Mouse (Mus musculus) kidney, postnatal 10 days (tissue): ENCODE measurements around the gene Gm8332.
"Not testable (repeated sequence)": the region's sequence is repeated elsewhere in the genome, so short reads cannot be mapped to it uniquely, and the experiment has no call there.

Experiments
- DNase-seq: peaks from one replicate; pipeline ENCODE4 v3.0.0; 2021; ENCODE audit warnings: mixed read lengths

The Gm8332 gene

DNA sequence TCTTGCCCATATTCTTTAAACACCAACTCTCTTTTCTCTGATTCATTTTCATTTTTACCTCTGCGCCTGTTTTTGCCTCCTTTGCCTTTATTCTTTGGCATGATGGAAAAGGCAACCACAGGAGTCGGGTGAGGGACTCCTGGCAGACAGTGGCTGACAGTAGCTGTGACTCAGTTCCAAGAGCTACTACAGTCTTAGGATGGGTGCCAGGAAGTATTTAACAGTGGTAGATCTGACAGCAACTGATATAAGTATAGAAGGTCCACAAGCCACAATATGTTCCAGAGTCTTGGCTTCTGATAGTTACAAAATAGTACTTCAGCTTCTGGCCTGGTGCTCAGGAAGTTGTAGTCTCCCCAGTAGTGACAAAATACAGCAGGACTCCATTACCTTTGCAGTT lies at the start of gene Gm8332:
Gene Gm8332 (minus strand): TSS at position 101 of the 400 bp plus-strand sequence.
- DNase-seq, result not testable (repeated sequence)

DNA sequence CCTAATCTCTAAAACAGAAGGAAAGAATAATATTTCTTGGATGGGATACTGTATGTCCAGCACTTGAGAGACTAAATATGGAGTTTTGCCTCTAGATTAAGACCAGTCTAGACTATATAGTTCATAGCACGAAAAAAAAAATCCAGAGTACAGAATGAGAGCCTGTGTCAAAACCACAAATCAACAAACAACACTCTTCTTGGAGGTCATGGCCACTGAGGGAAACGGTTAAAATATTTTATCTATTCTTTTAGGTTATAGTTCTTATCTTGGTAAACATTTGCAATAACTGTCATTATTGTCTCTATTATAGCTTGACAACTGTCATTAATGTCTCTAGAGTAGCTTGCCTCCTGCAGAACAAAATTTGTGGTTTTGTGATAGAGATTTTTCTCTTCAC lies 47.3 kb upstream of the Gm8332 start:
- not testable (repeated sequence) for DNase-seq

DNA sequence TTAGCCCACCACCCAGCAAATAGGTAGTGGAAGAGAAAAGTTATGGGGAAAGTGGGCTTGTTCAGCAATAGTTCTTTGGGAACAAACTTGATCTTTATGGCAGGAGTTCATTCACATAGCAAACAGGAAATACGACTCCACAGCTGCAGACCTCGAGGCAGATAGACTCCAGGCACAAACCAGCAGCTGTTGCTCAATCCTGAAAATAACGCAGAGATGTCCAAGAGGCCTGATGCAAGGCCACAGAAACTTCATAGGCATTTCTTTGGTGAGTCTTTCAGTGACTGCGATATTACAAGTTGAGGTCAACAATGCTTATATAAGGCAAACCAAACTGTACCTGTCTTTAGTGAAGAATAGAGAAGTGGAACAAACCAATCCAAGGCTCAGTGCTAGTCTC lies 43.2 kb upstream of the Gm8332 start:
- DNase-seq, result not testable (repeated sequence)

- DNase-seq, result not testable (repeated sequence)
Measured at GRCm38 (mm10) chr12:88285224-88285623, 35.3 kb upstream of the Gm8332 start.

DNA sequence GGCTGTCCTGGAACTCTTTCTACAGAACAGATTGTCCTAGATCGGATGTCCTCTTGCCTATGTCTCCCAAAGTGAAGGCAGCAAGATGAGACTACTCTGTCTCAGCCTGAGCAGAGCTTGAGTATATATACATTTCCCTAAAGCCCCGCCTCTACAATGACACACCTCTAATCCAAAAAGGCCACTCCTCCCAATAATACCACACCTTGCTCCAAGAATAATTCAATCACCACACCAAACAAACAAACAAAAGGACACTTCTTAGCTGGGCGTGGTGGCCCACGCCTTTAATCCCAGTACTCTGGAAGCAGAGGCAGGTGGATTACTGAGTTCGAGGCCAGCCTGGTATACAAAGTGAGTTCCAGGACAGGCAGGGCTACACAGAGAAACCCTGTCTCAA lies 24.5 kb upstream of the Gm8332 start, which contains the start of gene Gm5662:
Gene Gm5662 (minus strand): TSS at position 101 of the 400 bp plus-strand sequence.
- not testable (repeated sequence) for DNase-seq

DNA sequence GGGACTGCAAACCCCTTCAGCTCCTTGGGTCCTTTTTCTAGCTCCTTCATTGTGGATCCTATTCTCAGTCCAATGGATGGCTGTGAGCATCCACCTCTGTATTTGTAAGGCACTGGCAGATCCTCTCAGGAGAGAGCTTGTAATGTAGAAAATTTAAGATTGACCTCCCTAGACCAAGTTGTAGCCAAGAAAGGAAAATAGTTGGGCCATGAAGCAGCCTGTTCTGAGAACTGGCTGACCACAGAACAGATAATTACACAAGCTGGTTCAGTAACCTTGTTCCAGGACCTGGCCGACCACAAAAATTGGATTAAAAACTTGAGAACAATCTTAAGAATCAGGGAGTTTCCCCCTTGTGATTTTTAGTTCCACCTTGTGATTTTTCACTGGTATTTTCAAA lies 7.3 kb upstream of the Gm8332 start:
- no peak for DNase-seq

DNA sequence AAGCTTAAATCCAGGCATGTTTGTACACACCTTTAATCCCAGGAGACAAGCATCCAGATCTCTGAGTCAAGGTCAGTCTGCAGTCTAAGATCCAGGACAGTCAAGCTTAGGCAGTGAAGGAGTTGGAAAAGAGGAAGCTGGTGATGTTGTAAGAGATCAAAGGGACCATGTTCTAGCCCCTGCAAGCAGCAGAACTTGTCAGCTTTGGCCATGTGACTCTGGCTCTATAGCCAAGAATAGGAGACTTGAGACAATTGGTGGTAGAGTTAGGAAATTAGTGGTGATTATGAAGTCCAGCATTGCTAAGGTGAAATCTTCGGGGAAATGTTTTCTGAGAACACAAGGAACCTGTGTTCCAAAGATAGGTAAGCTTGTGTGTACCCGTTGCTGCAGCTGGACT lies 6.0 kb upstream of the Gm8332 start:
- not testable (repeated sequence) for DNase-seq

DNA sequence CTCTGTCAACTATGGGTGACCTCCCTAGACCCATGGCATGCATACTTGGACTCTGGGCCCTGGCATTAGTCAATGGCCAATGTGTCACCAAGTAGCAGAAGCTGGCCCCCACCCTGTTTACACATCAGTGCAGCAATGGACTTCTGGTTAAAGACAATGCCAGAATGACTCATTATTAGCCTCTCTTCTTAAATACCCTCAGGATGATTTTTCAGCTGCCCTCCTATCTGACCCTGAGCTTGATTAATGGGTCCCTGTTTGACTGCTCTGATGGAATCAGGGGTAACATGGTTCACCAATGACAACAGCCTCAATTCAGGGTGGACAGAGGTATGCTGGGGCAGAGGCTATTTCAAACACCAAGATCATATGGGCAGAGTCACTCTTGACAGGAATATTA lies 4.1 kb downstream of the Gm8332 start:
- DNase-seq, result not testable (repeated sequence)

GRCm38 (mm10) chr12:88242940-88243339 lies 7.0 kb downstream of the Gm8332 start:
- not testable (repeated sequence) for DNase-seq

GRCm38 (mm10) chr12:88219445-88219844 lies 30.5 kb downstream of the Gm8332 start:
- DNase-seq, result no peak

DNA sequence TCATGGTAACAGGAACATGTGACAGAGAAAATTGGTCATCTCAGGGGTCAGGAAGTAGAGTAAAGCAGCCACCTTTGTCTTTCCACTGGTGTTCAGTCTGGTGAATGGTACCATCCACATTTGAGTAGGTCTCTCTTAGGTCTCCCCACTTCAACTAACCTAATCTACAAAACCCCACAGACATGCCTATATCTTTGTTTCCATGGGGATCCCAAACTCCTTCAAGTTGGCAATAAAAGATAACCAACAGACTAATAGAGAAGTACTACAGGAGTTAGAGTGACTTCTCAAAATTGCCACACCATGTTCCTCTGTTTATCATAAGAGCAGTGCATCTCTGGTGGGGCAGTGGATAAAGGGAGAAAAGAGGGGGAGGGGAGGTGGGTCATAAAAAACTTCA lies 31.8 kb downstream of the Gm8332 start:
- DNase-seq, result not testable (repeated sequence)

DNA sequence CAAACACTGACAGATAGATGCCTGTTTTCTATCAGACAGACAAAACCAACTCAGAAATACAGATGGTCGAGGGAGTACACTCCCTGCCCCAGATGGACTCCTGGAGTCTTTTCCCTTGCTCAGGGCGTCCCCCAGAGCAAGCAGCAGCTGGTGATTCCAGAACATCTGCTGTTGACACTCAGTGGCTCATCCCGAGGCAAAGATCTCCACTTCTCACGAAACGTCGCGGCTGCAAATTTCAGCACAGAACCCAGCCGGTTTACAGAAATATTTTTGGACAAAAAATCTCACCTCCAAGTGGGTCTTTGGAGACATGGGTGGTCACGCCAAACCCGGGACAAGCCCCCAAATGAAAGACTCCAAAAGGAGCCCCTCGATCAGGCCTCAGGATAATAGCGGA lies 35.3 kb downstream of the Gm8332 start:
- DNase-seq, result no peak

DNA sequence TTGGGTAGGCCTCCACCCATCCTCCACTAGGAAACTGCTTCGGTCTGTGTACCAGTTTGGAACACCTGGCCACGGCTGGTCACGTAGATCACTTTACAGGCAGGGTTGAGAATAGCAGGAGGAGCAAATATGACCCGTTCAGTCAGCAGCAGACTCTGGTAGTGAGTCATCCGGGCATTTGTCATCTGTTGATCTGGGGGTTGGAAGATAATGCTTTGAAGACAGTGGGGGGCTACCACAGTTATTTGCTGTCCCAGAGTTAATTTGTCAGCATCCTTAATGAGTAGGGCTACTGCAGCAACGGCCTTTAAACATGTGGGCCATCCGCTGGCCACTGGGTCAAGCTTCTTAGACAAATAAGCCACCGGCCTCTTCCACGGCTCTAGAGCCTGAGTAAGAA lies 38.4 kb downstream of the Gm8332 start:
- DNase-seq, result not testable (repeated sequence)

DNA sequence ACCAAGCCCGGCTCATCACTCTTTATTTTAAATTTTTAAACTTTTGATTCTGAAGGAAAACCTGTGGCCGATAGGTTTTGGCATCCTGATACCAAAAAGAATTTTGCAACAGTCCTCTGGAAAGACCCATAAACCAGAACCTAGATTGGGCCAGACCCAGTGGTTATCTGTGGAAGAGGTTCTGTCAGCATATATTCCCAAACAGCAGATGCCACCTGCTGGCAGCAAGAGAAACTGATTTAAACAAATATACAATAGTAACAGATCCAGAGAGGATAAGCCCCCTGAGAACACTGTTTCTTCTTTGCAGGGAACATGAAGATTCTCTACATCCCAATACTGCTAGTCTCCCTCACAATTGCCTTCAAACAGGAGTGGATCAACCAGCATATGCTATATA lies 47.0 kb downstream of the Gm8332 start:
- no peak for DNase-seq
